Mouse (Mus musculus) layer of hippocampus, adult 11-12 months (tissue): ENCODE data around the gene Vsig8.
A peak's percentile ranks its signal among the peaks of the same experiment; 100 is the strongest.

Experiments used
- DNase-seq: peaks from one replicate; pipeline ENCODE4 v3.0.0; 2022; ENCODE audit warnings: low spot score

The Vsig8 gene

GRCm38 (mm10) chr1:172555638-172556037 lies at the start of gene Vsig8:
Gene Vsig8 (plus strand): TSS chr1:172555938.
- no peak for DNase-seq

- DNase-seq, result no peak
These were observed 48.7 kb upstream of the Vsig8 start for GRCm38 (mm10) chr1:172507001-172507400.

- no peak for DNase-seq
These were observed 48.0 kb upstream of the Vsig8 start for GRCm38 (mm10) chr1:172507701-172508100.

DNA sequence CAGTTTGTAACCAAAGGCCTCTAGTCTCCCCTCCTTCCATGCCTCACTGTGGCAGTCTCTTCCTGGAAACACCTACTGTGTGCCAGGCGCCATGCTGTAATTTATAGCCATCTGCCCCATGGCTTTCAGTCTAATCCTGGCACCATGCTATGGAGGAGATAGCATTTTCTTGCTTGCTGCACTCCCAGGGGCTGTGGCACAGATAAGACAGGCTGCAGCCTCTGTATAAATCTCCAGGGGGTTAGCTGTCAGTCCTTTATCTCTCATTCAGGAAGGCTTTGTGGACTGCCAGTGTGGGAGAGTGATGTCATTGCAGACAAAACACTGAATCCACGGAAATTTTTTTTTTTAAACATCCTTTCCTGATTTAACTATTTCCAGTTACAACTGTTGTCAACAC lies 47.6 kb upstream of the Vsig8 start:
- no peak for DNase-seq

GRCm38 (mm10) chr1:172509235-172509634 lies 46.5 kb upstream of the Vsig8 start:
- DNase-seq, result no peak

DNA sequence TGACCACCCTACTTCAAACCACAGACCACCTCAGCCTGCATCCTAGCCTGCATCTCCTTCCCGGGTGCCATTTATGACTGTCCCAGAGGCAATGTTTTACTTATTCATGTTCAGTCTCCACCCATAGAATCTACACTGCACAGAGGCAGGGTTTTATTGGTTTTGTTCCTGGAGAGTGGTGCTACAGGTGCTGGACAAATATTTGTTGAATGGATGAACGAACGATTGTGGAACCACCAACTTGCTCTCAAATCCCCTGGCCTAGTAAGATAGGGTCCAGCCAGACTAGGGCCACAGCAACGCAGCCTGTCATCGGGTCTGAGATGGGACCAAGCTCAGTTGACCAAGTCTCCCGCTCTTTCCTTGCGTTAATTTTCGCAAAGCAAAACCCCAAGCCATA lies 45.8 kb upstream of the Vsig8 start:
- no peak for DNase-seq

- no peak for DNase-seq
These were observed 45.2 kb upstream of the Vsig8 start for GRCm38 (mm10) chr1:172510421-172510972.

DNA sequence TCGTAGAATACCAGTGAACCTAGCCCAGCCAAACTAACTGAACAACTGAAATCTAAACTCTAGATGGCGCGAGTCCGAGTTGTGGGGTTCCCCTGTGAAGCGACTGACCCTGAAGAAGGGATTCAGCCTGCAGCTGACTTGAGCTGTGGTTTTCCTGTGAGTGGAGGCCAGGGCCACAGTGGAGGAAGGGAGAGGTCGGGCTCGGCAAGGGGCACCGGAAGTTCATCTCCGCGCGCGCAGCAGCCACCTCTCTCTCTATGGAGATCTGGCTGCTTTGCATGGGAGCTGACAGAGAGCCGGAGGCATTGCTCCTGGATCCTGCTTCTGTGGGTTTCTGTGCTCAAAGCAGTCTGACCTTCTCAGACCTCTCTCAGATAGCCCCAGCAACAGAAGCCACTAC lies 42.8 kb upstream of the Vsig8 start:
- DNase-seq, result peak; percentile 40

DNA sequence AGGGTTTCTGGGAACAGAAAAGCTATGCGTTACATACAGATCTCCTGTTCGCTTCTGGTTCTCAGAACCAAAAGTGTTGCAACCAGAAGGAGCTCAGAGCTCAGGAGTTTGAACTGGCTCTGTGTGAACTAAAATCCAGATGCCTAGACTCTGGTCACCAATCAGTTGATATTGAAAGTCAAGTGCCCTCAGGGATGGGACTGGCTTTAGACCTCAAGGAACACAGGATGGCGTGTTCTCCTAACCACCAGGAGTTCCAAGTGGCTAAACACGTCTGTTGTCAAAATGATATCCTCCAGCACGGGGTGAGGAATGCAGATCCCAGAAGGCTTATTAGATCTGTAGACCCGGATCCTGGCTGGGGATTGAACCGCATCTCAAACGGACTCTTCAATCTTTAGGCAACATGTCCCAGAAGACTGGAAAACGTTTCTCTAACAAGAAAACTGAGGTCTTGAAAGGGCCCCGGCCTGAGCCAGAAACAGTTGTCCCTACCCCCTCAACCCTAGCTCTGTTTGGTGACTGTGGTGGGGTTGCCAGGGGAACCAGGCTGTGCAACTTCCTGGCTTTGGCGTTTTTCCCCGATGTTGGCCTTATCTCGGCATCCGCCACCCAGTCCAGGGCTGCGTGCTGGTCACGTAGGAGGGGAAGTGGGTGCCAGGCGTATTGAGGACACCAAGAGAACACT lies 42.1 kb upstream of the Vsig8 start:
- peak; percentile 67 for DNase-seq

GRCm38 (mm10) chr1:172514213-172514529 lies 41.6 kb upstream of the Vsig8 start:
- DNase-seq, result no peak

GRCm38 (mm10) chr1:172514551-172515268 lies 41.0 kb upstream of the Vsig8 start:
- DNase-seq, result no peak

- DNase-seq, result no peak
These were observed 40.3 kb upstream of the Vsig8 start for GRCm38 (mm10) chr1:172515396-172515795.

DNA sequence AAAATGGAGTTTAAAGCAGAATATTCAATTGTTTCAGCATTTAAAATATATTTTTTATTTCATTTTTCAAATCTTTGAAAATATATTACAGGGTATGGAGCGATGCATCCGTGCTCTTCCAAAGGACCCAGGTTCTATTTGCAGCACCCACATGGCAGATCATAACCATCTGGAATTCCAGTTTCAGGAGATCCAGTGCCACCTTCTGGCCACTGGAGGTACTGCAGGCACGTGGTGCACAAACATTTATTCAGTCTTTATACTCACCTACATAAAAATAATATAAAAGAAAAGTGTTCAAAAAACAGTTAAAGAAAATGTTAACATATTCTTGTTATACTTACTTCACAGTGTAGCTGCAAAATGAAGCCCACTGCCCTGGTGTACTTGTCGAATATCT lies 37.7 kb upstream of the Vsig8 start:
- no peak for DNase-seq

GRCm38 (mm10) chr1:172519644-172520043 lies 36.1 kb upstream of the Vsig8 start:
- no peak for DNase-seq

GRCm38 (mm10) chr1:172520576-172521440 lies 34.9 kb upstream of the Vsig8 start, which contains the start of gene Cfap45:
Gene Cfap45 (plus strand): TSS chr1:172520801.
- peak; percentile 76 for DNase-seq

- no peak for DNase-seq
These were observed 33.2 kb upstream of the Vsig8 start for GRCm38 (mm10) chr1:172522524-172522923.

DNA sequence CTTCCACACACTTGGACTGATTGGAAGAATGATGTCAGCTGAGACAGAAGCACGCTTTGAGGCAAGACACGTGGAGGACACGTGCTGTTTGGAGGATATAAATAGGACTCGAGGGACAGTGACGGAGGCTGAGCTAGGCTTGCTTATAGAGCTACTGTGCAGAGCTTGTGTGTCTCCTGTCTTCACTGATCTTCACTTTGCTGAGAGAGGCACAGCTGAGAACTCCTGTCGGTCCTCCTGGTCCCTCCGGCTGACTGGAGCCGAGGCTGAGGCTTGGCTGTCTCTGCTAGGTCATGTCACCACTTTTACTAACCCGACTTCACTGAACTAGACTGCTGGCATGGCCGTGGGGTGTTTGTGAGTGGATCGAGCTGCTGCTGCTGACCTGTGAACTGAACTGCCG lies 32.0 kb upstream of the Vsig8 start:
- DNase-seq, result no peak

- peak; percentile 42 for DNase-seq
These were observed 30.5 kb upstream of the Vsig8 start for GRCm38 (mm10) chr1:172525027-172525764.

DNA sequence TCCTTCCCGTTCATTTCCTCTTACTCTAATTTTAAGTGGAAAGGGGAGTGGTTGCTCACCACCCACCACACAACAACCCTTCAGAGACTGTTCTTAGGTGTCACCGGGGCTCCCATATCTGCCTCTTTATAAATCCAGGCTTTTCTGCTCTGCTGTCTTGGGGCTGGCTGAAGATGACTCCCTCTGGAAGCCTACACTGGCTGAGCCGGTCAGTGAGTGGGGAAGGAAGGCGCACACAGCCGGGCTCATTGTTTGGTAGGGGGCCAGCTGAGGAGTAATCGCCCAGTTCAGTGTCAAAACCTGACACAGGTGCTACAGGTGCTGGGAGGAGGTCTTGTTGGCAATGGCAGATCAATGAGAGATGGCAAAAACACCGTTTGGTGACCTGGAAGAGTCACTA lies 29.8 kb upstream of the Vsig8 start:
- no peak for DNase-seq

DNA sequence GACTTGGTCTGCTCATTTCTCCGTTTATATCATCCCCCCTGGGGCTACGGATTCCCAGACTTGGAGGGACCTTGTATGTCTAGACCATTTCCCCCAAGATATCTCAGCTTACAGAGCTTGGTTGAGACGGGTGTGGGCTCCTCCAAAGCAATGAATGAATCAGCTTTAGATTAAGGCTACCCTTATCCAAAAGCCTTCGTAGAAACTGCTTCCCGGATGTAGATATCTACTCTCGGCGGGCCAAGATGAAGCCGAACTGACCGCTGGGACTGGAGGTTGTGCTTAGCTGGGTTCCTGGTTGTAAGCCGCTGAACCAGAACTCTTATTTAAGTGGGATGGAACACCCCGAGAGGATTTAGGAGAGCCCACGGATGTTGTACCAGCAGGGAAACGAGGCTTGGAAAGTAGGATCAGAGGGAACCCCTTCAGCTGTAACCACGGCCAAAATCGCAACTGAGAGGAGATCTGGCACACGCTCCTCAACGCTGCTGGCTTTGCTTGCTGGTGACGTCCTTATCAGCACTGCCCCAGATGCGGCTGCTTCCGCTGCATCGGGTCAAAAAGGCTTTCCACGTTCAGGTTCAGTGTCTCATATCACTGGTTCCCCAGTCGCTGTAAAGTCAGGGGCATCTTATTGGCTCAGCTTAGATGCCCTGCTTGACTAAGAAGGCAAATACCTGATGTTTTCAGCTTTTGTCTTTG lies 29.2 kb upstream of the Vsig8 start:
- DNase-seq, result no peak

DNA sequence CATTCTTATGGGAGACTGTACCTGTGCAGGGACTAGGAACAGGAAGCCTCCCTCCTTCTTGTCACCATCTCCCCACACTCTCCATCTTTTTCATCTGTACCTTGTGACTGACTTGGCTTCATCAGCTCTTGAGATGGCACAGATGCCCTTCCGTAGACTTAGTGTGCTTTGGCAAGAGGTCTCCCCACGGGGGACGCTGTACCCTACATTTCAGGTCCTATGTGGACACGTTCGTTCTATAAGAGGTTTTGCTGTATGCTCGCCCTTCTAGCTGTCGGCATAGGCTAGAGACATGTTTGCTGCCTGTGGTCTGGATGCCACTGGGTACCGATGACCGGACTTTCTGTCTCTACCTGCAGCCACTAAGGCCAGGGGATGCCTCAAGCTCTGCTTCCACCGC lies 28.3 kb upstream of the Vsig8 start:
- no peak for DNase-seq
